Mouse (Mus musculus) WW6 (cell line): Measurements from ENCODE around the gene Inpp5k.

Experiments
- DNase-seq: peaks from one replicate; pipeline ENCODE4 v3.0.0-alpha.2; 2013; ENCODE audit warnings: low read depth, low spot score

Inpp5k gene

GRCm38 (mm10) chr11:75620136-75620780, 10.5 kb upstream of the Inpp5k start:
- DNase-seq, result no peak

DNA sequence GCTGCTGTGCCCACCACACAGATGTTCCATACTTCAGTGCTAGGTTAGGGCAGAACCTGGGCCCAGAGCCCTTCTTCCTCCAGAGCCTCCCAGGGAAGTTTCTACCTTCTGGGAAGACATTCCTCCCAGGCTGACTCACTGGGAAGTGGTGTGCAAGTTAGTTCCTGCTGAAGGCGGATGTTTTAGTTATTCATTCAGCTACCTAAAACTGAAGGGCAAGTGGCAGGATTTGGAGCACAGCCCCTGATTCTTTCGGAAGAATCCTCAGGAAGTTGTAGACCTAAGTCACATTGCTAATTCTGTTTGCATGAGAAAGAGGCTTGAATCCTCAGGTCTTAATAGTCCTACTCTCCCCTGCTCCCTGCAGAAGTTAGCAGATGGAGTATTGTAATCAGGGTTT, 9.4 kb upstream of the Inpp5k start:
- DNase-seq, result peak; percentile 40

DNA sequence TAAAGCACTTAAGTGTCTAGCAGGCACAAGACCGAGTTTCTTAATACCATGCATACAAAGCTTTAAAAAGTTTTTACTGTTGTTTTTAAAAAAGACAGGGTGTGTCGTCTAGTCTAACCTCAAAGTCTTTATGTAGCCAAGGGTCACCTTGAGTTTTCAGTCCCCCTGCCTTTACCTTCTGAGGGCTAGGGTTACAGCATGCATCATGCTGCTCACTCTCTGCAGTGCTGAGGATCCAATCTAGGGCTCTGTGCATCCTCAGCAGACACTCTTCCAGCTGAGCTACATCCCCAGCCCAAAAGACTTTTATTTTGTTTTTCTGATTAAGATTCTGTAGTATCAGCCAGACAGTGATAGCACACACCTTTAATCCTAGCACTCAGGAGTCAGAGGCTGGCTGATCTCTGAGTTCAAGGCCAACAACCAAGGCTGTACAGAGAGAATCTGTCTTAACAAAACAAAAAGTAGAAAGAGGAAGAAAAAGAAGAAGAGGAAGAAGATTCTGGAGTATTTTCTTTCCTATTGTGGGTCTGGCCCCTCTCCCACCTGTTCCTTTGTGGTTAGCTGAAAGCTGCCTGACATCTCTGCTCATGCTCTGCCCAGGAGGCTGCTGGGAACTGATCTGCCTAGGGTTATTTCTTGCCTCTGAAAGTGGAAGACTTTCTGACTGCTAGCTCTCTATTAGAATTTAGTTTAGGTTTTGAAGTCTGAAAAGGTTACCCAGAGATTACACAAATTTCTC, 8.0 kb upstream of the Inpp5k start:
- DNase-seq, result no peak

GRCm38 (mm10) chr11:75624102-75624554, 6.7 kb upstream of the Inpp5k start:
- no peak for DNase-seq

GRCm38 (mm10) chr11:75625820-75626219, 5.0 kb upstream of the Inpp5k start:
- DNase-seq, result no peak

DNA sequence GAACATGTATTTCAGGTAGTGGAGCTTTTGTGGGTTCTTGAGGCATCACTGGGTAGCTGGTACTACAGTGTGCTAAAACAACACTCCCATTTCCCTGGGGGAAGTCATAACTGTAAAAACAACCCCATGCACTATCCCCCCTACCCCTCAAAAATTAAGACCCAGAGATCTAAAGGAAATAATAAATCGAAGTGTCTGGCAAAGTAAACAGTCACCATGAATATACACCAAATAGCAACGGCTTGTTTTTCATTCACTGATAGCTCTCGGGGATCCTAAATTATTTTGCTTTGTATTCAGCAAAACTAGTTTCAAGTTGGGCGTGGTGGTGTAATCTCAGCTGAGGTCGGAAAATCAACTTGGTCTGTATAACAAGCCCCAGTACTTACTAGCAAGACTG, 690 bp upstream of the Inpp5k start:
- DNase-seq, result no peak

- DNase-seq, result no peak
These were observed 905 bp downstream of the Inpp5k start for GRCm38 (mm10) chr11:75631561-75632225.

DNA sequence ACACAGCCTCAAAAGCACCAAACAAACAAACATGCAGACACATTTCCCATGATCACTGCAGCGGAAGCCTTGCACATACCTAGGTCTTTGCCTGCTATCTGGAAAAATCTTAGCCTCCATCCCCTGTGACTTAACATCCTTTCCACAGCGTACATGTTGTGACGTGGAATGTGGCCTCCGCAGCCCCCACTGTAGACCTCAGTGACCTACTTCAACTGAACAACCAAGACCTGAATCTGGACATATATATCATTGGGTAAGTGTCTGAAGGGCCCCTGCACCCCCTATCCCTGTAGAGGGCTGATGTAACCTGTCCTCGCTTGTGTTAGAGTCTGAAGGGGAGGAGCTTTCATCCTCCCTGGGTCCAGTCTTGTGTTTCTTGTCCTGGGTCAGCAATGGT, 2.1 kb downstream of the Inpp5k start:
- DNase-seq, result no peak

GRCm38 (mm10) chr11:75634801-75635200, 4.0 kb downstream of the Inpp5k start:
- DNase-seq, result no peak

DNA sequence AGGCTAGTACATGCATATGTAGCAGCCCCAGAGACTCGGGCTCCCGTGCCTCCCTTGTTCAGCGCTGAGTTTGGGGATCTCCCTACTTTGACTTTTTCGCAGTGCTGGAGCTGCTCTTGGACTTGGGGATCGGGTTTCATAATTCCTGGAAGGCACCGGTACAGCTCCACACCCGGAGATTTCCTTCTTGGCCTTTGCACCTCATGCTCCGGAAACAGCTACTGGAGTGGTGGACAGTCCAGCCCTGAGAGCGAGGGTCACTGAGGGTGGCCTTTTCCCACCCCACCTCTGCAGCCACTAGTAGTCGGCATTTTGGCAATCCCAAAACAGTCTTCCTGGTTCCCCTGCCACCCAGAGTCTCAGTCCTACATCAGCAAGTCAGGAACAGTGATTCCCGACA, 4.5 kb downstream of the Inpp5k start:
- DNase-seq, result no peak

DNA sequence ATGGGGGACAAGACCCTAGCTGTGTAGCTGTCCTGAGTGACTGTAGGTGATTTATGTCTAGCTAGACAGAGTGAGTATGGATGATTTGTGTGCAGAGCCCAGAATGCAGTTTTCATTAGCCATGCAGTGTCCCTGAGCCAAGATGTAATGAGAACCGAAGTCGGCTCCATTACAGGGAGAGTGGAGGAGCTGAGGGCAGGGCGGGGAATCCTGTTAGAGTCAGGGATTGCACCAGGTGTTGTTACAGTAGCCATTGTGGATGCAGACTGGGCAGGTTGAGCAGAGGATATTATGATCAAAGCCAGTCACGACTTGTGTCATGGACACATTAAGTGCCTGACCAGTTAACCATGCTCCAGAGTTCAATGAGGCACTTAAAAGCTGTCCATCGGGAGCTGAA, 12.5 kb downstream of the Inpp5k start:
- DNase-seq, result no peak

GRCm38 (mm10) chr11:75644684-75645083, 13.9 kb downstream of the Inpp5k start:
- DNase-seq, result no peak

- no peak for DNase-seq
These were observed 17.0 kb downstream of the Inpp5k start for GRCm38 (mm10) chr11:75647681-75648211.

GRCm38 (mm10) chr11:75649155-75649561, 18.4 kb downstream of the Inpp5k start:
- no peak for DNase-seq

GRCm38 (mm10) chr11:75650311-75650710, 19.5 kb downstream of the Inpp5k start, which contains the start of gene Myo1c:
TSS of gene Myo1c (plus strand) at chr11:75650504.
- no peak for DNase-seq

DNA sequence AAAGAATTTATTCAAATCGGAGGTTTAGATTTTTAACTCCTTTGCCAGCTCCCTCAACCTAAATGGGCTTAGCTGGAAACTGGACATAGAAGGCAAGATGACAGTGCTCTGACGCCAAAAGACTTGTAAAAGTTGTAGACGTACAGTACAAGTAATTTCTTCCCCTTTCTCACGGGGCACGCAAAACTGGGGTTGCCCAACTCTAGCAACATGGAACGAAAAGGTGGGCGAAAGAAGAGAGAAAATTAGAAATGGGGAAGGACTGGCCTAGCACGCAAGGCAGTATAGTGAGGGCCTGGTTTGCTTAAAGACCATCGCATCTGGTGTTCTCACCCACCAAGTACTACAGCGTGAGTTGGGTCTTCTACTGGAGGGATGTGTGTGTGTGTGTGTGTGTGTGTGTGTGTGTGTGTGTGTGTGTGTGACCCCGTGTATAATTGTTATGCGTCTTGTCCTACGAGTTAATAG, 20.2 kb downstream of the Inpp5k start:
- DNase-seq, result no peak

GRCm38 (mm10) chr11:75651426-75652221, 20.8 kb downstream of the Inpp5k start:
- DNase-seq, result no peak

DNA sequence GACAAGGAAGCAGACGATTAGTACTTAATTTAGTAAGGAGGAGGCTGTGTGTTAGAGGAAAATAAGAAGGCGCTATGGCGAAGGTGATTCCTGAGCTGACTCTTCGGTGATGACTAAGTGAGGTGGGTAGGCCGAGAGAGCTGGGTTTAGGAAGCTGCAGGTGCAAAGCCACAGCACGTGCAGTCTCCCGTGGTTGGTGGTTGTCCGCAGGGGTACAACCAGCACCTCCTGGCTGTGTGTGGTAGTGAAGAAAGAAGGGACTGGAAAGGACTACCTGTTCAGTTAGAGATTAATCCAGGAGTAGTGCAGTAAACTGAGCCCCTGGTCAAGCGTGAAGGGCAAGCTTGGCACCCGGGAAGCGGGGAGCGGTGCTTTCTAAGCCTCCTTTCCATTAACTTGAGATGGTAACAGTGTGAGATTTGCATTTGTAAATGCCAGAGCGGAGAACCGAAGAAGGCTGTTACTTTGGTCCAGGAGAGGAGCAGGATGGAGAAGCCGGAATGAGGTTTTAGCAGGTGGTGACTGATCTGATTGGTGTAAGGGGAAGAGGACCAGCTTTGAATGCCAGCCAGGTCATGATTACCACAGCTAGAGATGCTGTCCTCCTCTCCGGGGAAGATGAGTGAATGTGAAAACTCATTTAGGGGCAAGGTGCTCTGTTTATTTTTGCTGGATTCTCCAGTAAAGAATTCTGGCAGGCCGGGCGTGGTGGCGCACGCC, 21.6 kb downstream of the Inpp5k start:
- no peak for DNase-seq

DNA sequence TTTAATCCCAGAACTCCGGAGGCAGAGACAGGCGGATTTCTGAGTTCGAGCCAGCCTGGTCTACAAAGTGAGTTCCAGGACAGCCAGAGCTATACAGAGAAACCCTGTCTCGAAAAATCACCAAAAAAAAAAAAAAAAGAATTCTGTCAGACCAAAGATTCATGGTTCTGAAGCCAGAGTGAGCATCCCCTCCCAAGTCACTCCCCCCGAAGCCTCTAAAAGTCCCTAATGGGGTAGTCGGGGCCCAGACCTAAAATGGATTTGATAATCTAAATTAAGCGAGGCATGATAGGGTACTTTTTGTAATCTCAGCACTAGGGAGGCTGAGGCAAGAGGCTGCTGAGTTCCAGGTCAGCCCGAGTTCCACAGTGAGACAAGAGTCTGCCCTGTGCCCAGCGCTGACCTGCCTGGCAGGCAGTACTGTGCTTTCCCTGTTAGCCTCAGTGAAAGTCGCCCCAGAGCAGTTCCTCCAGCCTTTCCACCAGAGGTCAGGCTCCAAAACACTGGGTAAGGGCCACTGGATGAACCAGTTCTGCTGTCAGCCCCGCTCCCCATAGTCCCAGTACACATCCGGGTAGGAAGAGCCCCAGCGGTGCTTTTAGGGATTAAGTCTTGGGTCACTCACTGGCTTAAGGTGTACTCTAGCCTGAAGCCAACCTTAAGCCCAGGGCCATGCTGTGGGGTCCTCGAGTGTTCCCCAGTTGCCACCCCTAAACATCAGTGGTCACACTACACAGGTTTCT, 22.3 kb downstream of the Inpp5k start:
- no peak for DNase-seq
